Mouse (Mus musculus) ES-Bruce4 (cell line): ENCODE results near the gene Nup62. TPM values are rescaled to one million over a fixed set of nuclear protein-coding genes. Genes with fewer than 3 reads are reported as not detected.
A peak's percentile ranks its signal among the peaks of the same experiment; 100 is the strongest.

Source experiments
- H3K27ac ChIP-seq: 2 replicates; pipeline ENCODE4 v1.5.1; 2012; ENCODE audit warnings: low read length, inconsistent platforms; ENCODE audit not compliant: insufficient read depth
- H3K27me3 ChIP-seq: 2 replicates; pipeline ENCODE4 v1.6.1; 2012; ENCODE audit warnings: mild to moderate bottlenecking, low read length, inconsistent platforms; ENCODE audit not compliant: control insufficient read depth, poor library complexity, insufficient read depth, severe bottlenecking
- H3K36me3 ChIP-seq: 2 replicates; pipeline ENCODE4 v1.6.1; 2012; ENCODE audit warnings: inconsistent platforms, mild to moderate bottlenecking, low read length, moderate library complexity; ENCODE audit not compliant: control insufficient read depth, poor library complexity, insufficient read depth, severe bottlenecking
- H3K4me1 ChIP-seq: one replicate; pipeline ENCODE4 v1.8.1; 2011; ENCODE audit warnings: low read length; ENCODE audit not compliant: control insufficient read depth, insufficient read depth
- H3K4me3 ChIP-seq: 2 replicates; pipeline ENCODE4 v1.5.1; 2011; ENCODE audit warnings: low read depth, mild to moderate bottlenecking, low read length
- H3K9ac ChIP-seq: 2 replicates; pipeline ENCODE4 v1.6.1; 2012; ENCODE audit warnings: low read depth, mild to moderate bottlenecking, inconsistent platforms; ENCODE audit not compliant: poor library complexity, severe bottlenecking
- H3K9me3 ChIP-seq: replicated peaks from 2 replicates; pipeline ENCODE4 v1.6.1; 2012; ENCODE audit warnings: mild to moderate bottlenecking, low read length, inconsistent platforms; ENCODE audit not compliant: control insufficient read depth, poor library complexity, insufficient read depth, severe bottlenecking
- CTCF ChIP-seq: IDR thresholded peaks from one replicate; pipeline ENCODE4 v1.8.1; 2011; ENCODE audit warnings: low read depth, low read length
- EP300 ChIP-seq: IDR thresholded peaks from 2 replicates; pipeline ENCODE4 v1.6.1; 2011; ENCODE audit warnings: low read depth, low read length; ENCODE audit not compliant: insufficient read depth
- POLR2A ChIP-seq: IDR thresholded peaks from one replicate; pipeline ENCODE4 v1.8.1; 2011; ENCODE audit warnings: low read length; ENCODE audit not compliant: insufficient read depth
- polyA plus RNA-seq: library from polyadenylated mRNA; stranded (reverse); fragments of >200 nt; gene quantifications from 2 replicates; pipeline ENCODE4 v1.2.4, GENCODE M21; 2011; ENCODE audit warnings: low read depth; ENCODE audit not compliant: missing spikeins, insufficient read depth, insufficient read length

Nup62 gene
- polyA plus RNA-seq, 1 experiment = 90.6 TPM

DNA sequence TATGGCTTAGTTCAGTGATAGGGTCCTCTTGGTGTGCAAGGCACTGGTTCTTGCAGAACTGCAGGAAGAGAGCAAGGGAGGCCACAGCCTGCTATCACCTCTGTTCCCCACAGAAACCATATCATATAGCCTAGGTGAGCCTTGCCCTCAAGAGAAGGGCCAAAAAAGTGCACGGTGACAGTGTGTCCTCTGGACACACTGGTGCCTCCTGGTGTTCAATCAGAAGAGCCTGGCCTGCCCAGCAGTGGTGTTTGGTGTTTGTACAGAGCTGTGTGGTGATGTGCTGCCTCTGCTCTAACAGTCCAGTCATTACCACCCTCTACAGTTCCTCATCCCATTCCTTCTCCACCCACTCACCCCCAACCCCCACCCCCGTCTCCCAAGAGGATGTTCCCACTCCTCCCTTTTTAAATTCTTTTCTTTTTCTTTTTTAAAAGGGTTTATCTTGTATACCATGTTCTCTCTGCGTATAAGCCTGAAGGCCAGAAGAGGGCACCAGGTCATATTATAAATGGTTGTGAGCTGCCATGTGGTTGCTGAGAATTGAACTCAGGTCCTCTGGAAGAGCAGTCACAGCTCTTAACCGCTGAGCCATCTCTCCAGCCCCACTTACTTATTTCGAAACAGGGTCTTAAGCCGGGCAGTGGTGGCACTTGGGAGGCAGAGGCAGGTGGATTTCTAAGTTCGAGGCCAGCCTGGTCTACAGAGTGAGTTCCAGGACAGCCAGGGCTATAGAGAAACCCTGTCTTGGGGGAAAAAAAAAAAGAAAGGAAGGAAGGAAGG is 6.0 kb downstream of the Nup62 start:
- Histone ChIP-seq H3K9ac (peak overlapping the region; percentile 43; the same call in 1 of the 2 replicates), H3K27ac (0 out of 2 replicates have a peak overlapping the region, but pooled peaks have one; percentile 16), H3K4me3 (no peak overlapping the region), H3K9me3 (no peaks in the 10 kb centered on the region), H3K27me3 (no peaks in the 10 kb centered on the region), H3K4me1 (peaks cover 4% of the 10 kb centered on the region), H3K36me3 (peaks cover 38% of the 10 kb centered on the region)
- TF ChIP-seq CTCF (peak; percentile 30), EP300 (no peak), POLR2A (no peak)

DNA sequence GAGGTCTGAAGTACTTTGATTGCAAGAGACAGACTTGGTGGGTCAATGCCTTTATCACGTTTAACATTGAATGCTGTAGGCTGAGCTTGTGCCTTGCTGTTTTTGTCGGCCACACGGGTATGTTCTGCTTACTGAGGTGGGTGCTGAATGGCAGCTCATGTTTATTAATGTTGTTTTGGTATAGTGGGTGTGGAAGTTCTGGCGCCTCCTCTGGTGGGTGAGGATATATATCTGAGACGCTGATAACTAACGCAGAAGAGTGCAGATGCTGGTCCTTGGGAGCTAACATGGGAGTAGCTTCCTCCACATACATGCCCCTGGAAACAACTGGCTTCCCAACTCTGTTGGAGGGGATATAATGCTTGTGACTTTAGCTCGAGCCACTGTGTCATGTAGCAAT is 7.5 kb downstream of the Nup62 start:
- H3K9ac ChIP-seq = no peak overlapping the region
- peaks cover 39% of the 10 kb centered on the region for H3K36me3 ChIP-seq
- H3K27ac ChIP-seq = peak overlapping the region; percentile 18; the same call in 1 of the 2 replicates
- peaks cover 4% of the 10 kb centered on the region for H3K4me1 ChIP-seq
- TF ChIP-seq EP300 (no peak), POLR2A (no peak), CTCF (no peak)
- H3K27me3 ChIP-seq = no peaks in the 10 kb centered on the region
- H3K9me3 ChIP-seq = no peaks in the 10 kb centered on the region
- no peak overlapping the region for H3K4me3 ChIP-seq

GRCm38 (mm10) chr7:44824872-44825271 is 9.0 kb downstream of the Nup62 start:
- peaks cover 48% of the 10 kb centered on the region for H3K36me3 ChIP-seq
- H3K27ac ChIP-seq = no peak overlapping the region
- no peak overlapping the region for H3K9ac ChIP-seq
- peak; percentile 44 for TF ChIP-seq CTCF
- no peak for TF ChIP-seq POLR2A
- H3K9me3 ChIP-seq = no peaks in the 10 kb centered on the region
- no peak overlapping the region for H3K4me3 ChIP-seq
- H3K4me1 ChIP-seq = peaks cover 3% of the 10 kb centered on the region
- no peaks in the 10 kb centered on the region for H3K27me3 ChIP-seq

DNA sequence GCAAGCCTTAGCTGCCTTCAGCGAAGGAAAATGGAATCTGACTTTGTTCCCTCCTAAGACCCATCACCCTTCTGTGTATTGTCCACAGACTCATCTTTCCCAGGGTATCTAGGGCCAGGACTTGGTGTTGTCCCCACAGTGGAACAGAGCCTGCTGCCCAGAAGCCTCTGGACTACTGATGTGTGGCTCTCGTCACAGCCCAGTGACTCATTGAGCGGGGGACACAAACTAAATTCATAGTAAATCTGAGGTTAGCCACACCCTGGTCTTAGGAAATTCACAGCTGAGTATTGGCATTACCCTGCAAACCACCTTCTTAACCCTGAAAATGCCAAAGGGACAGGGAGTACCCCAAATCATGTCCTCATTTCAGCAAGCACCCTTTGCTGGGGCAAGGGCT is 10.9 kb downstream of the Nup62 start:
- H3K27me3 ChIP-seq = no peaks in the 10 kb centered on the region
- no peak overlapping the region for H3K27ac ChIP-seq
- no peak overlapping the region for H3K9ac ChIP-seq
- H3K4me3 ChIP-seq = no peak overlapping the region
- H3K9me3 ChIP-seq = no peaks in the 10 kb centered on the region
- H3K36me3 ChIP-seq = peaks cover 56% of the 10 kb centered on the region
- H3K4me1 ChIP-seq = no peaks in the 10 kb centered on the region
- TF ChIP-seq POLR2A (no peak), CTCF (no peak), EP300 (no peak)

DNA sequence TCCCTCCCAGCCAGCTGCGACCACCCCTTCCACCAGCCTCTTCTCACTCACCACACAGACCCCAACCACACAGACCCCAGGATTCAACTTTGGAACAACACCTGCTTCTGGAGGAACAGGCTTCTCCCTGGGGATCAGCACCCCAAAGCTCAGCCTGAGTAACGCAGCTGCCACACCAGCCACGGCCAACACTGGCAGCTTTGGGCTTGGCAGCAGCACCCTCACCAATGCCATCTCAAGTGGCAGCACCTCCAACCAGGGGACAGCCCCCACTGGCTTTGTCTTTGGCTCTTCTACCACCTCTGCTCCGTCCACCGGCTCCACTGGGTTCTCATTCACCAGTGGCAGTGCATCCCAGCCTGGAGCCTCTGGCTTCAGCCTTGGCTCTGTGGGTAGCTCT is 12.8 kb downstream of the Nup62 start:
- TF ChIP-seq EP300 = no peak
- TF ChIP-seq CTCF = no peak
- TF ChIP-seq POLR2A = no peak
- Histone ChIP-seq H3K9me3 (no peaks in the 10 kb centered on the region), H3K36me3 (peaks cover 54% of the 10 kb centered on the region), H3K27me3 (no peaks in the 10 kb centered on the region), H3K27ac (no peak overlapping the region), H3K4me1 (no peaks in the 10 kb centered on the region), H3K4me3 (no peak overlapping the region), H3K9ac (no peak overlapping the region)

DNA sequence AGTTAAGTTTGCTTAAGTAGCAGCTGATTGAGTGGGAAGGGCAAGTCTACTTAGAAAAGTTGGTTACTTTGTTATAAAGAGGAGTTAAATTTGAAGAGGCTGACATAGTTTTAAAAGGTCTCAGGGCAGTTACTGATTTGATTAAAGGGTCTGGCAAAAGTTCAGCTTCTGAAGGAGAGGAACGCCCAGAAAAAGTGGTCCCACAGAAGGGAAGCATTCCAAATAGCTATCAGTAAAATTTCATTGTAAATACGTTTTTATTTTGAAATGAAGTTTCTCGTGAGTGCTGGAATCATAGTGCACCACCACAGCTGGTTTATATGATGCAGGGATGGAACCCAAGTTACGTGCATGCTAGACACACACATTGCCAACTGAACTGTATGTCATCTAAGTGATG is 16.9 kb downstream of the Nup62 start:
- H3K4me1 ChIP-seq = no peaks in the 10 kb centered on the region
- H3K36me3 ChIP-seq = peaks cover 42% of the 10 kb centered on the region
- H3K9me3 ChIP-seq = no peaks in the 10 kb centered on the region
- no peak overlapping the region for H3K4me3 ChIP-seq
- no peaks in the 10 kb centered on the region for H3K27me3 ChIP-seq
- no peak overlapping the region for H3K9ac ChIP-seq
- no peak overlapping the region for H3K27ac ChIP-seq
- no peak for TF ChIP-seq CTCF
- TF ChIP-seq EP300 = no peak
- no peak for TF ChIP-seq POLR2A
